Mouse (Mus musculus): Measurements from ENCODE around the gene Samd4b.
"Not testable (repeated sequence)": the region's sequence is repeated elsewhere in the genome, so short reads cannot be mapped to it uniquely, and the experiment has no call there.

The Samd4b gene

DNA sequence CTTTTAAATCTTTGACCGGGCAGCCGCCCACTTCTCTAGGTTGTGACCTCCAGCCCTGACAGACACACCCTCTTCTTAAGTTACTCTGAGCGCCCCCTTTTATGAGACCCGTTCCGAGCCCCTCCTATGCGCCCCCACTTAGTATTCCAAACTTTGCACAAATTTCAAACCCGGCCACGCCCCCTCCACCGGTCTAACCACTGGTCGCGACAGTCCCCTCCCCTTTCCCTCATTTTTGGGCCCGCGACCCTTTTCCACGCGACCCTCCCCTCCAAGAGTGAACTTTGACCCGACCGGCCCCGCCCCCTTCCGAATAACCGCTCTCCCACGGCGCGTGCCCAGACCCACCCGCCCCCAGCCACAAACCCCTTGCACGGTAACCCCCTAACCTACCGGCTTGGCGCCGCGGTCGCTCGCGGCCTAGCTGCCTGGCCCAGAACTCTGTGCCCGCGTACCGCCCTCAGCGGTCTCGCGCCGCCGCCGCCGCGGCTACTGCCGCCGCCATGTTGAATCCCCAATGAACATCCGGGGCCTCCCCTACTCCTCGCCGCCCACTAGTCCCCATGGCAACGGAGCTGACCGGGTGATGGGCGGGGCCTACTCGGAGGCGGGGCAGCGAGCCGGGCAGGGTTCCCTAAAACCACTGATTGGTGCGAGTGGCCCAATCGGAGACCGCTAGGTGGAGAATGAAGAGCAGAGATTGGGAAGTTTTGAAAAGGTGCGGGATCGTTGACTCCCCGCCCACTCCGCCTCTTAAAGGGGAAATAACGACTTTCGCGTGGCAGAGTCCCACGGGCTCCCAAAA lies at the start of gene Samd4b, which contains the start of gene Pak4:
Gene Samd4b (minus strand): TSS at position 503 of the 805 bp plus-strand sequence.
Gene Pak4 (minus strand): TSS at position 544 of the 805 bp plus-strand sequence.
- DNase-seq (ENCODE audit: low spot score in 2 of 2), result peak; percentile 99

DNA sequence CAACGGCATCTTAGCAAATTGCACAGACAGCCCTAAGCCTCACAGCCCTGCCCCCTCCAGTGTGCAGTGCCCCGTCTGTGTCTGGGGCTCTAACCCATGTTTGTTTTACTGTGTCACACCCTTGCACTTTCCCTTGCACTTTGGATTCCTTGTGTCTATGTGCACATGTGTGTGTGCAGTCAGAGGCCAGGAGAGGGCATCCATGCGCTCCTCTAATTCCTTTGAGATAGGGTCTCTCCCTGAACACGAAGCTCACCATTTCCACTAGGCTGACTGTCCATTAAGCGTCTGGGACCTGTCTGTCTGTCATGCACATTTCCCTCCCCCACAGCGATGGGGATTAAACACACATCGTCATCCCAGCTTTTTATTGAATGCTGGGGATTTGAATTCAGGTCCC lies 49.1 kb upstream of the Samd4b start:
- no peak for DNase-seq (ENCODE audit: low spot score in 2 of 2)

DNA sequence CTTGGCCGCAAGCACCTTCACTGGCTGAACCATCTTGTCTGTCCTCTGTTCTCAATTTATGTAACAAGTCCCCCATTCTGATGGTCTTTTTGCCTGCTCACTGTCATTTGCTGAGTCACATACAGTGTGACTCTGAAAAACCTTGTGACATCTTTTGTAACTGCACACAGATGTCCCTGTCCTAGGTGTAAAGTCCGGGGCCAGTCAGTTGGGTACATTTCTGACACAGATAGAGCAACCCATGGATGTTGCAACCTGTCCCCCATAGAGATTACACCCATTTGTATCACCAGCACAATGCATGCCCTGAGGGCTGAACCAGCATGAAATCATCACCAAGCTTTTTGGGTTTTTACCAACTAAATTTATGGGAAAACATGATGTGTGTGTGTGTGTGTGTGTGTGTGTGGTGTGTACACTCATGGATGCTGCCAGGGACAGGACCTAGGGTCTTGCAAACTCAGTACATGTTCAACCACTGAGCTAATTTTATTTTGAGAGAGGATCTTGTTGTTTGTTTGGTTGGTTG lies 48.1 kb upstream of the Samd4b start:
- no peak for DNase-seq (ENCODE audit: low spot score in 2 of 2)

GRCm38 (mm10) chr7:28645366-28645765 lies 47.4 kb upstream of the Samd4b start:
- DNase-seq (ENCODE audit: low spot score in 2 of 2), result no peak

DNA sequence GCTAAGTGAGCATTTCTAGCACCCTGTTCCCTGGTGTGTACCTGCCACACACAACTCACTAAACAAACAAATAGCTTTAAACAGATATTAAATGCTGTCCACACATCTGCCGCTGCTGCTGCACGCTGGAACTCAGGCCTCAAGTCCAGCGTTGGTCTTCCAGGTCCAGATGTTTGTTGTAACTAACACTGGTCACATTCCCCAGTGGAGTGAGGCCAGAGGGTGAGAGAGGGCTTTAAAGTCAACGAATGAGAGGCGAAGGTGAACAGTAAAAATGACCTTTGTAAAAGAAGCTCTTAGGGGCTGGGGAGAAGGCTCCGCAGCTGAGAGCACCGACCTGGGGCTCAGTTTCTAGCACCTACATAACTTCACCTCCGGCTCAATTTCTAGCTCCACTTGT lies 43.6 kb upstream of the Samd4b start:
- DNase-seq (ENCODE audit: low spot score in 2 of 2), result no peak

DNA sequence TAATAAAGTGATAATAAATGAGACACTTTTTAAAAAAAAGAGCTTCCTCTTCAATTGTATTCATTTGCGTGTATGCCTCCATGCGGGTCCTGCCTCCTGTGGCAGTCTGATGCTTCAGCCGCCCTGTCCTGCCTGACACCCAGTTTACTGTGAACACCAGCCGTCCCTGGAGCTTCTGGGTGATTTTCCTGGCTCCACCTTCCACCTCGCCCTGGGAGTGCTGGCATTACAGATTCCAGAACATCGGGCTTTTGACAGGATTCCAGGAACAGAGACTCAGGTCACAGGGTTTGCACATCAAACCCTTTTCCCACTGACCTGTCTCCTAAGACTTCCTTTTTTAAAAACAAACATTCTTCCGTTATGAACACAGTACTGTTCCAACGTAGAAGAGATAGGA lies 39.6 kb upstream of the Samd4b start:
- no peak for DNase-seq (ENCODE audit: low spot score in 2 of 2)

- no peak for DNase-seq (ENCODE audit: low spot score in 2 of 2)
Measured at GRCm38 (mm10) chr7:28634128-28634527, 36.2 kb upstream of the Samd4b start.

GRCm38 (mm10) chr7:28631073-28631472 lies 33.1 kb upstream of the Samd4b start, which contains the start of gene Acp7:
Gene Acp7 (minus strand): TSS chr7:28631332.
- DNase-seq (ENCODE audit: low spot score in 2 of 2), result no peak

DNA sequence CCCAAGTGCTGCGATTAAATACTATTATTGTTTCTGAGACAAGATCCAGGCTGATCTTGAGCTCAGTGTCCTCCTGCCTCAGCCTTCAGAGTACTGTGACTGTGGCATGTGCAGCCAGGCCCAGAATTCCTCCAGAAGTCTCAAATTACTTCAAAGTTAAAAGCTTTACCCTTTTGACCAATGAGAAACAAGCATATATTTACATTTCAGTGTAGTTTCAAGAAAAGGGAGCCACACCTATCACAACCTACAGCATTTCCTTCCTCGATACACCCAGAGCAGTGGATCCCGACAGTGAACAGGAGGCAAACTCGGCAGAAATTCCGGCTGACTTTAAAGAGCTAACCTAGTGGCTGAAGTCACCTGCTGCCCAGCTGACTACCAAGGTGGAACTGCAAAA lies 26.8 kb upstream of the Samd4b start:
- no peak for DNase-seq (ENCODE audit: low spot score in 2 of 2)

GRCm38 (mm10) chr7:28619098-28619715 lies 21.3 kb upstream of the Samd4b start:
- no peak for DNase-seq (ENCODE audit: low spot score in 2 of 2)

GRCm38 (mm10) chr7:28605951-28606350 lies 8.0 kb upstream of the Samd4b start:
- no peak for DNase-seq (ENCODE audit: low spot score in 2 of 2)

DNA sequence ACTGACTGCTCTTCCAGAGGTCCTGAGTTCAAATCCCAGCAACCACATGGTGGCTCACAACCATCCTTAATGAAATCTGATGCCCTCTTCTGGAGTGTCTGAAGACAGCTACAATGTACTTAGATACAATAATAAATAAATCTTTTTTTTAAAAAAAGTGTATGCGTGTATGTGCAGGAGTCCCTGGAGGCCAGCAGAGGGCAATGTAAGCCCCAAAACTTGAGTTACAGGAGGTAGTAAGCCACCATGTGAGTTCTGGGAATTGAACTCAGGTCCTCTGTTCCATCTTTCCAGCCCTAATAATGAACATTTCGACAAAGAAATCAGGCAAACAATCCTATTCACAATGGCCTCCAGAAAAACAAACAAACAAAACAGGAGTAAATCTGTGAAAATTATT lies 5.8 kb upstream of the Samd4b start:
- DNase-seq (ENCODE audit: low spot score in 2 of 2), result not testable (repeated sequence)

- DNase-seq (ENCODE audit: low spot score in 2 of 2), result no peak
Measured at GRCm38 (mm10) chr7:28603136-28603535, 5.2 kb upstream of the Samd4b start.

DNA sequence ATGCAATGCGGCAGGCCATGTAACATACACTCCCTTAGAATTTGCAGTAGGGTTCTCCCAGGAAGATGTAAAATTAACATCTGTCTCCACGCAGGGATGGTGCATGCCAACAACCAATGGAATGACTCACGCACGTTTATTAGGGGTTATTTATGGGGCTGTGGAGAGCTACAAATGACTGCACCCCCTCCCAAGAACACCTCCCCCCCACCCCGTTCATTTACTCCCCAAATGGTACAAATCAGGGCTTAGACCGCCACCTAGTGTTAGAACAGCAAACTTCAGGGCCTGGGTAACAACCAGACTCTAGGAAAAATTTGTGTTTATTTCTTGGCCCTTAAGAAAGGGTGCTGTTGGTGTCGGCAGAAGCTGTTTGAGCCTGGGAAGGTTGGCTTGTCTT lies 3.7 kb upstream of the Samd4b start:
- DNase-seq (ENCODE audit: low spot score in 2 of 2), result no peak

GRCm38 (mm10) chr7:28601029-28601428 lies 3.1 kb upstream of the Samd4b start:
- DNase-seq (ENCODE audit: low spot score in 2 of 2), result peak in 1 of 2 experiments; percentile 31

GRCm38 (mm10) chr7:28598951-28599350 lies 1.0 kb upstream of the Samd4b start:
- no peak for DNase-seq (ENCODE audit: low spot score in 2 of 2)

- DNase-seq (ENCODE audit: low spot score in 2 of 2), result no peak
Measured at GRCm38 (mm10) chr7:28597277-28597570, 720 bp downstream of the Samd4b start.

GRCm38 (mm10) chr7:28596436-28597276 lies 1.3 kb downstream of the Samd4b start:
- DNase-seq (ENCODE audit: low spot score in 2 of 2), result no peak

DNA sequence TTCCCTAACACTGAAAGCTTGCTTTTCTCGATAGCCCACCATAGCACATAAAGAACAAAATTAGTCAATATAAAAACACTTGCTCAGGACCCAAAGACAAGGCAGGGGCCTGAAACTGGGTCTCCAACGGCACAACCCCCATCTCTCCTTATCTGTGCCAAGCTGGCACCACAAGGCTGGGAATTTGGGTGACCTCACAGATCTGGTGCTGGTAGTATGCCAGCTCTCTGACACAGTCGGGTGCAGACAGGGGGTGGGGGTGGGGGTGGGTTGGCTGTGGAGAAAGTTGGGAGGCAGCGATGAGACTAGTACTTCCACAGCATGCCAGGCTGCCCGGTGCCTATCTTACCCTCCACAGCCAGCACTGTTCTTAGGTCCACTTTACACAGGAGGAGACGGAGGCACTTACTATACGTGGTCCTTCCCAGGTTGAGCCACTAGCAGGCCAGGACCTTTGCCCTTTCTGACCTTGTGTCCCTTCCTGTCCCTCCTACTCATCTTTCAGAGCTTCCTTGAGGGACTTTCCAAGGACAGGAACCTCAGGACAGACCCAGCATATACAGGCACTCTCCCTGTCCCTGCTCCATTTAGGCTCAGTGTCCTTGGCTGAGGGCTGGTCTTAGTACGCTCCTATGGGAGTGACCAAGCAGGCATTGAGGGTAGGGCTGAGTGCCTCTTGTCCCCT lies 2.1 kb downstream of the Samd4b start:
- DNase-seq (ENCODE audit: low spot score in 2 of 2), result no peak

- peak; percentile 75 to 90 for DNase-seq (ENCODE audit: low spot score in 2 of 2)
Measured at GRCm38 (mm10) chr7:28593206-28594111, 4.5 kb downstream of the Samd4b start.

DNA sequence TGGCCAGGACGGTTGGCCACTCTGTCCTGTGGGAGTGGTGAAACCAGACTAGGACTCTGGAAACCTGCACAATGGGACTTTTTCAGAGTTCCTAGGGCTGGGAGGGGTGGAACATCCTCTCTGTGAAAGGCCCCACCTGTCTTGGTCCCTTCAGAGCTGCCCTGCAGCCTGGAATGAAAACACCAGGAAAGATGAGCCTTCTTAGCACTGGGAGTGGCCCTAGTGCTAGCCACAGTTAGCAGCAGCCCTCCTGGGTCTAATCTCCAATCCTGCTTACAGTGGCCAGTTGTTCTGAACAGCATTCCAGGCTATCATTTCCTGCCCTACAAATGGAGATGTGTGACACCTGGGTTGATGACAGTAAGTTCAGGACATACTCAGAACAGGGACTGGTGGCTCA lies 6.1 kb downstream of the Samd4b start:
- DNase-seq (ENCODE audit: low spot score in 2 of 2), result no peak

Data from heart, adult 9 months (tissue).